Mouse (Mus musculus): ENCODE measurements around the gene Crct1.

Gene Crct1

GRCm38 (mm10) chr3:93015460-93016104, at the start of gene Crct1:
Crct1 (minus strand) TSS chr3:93015687.
- in situ Hi-C loops (cut with MboI, MseI) = no loop called here

DNA sequence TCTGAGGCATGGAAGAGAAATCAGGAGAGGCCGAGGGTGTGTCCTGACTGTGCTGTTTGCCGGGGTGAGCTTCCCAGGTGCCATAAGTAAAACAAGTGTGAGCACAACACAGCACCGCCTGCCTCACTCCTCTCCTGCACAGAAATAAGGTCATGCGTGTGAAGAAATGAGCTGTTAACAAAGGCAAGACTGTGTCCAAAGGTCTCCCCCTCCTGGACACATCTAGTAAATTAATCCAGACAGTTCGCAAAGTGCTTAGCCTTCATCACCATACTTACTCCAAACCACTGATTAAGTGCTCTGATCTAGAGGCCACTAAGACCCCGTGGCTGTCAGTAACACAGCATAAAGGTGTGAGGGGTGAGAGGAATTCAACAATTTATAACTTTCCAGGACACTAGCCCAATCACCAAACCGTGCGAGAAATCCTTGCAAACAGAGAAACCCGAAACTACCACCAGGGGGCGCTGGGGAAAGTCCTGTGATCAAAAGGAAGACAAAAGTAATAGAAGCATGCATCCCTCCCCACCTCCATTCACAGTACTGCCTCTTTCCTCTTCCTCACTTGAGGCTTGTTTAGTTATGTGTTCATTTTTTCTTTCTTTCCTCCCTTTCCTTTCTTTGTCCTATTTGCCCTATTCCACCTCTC, 37.5 kb upstream of the Crct1 start:
- in situ Hi-C loops (cut with MboI, MseI) = no loop called here

DNA sequence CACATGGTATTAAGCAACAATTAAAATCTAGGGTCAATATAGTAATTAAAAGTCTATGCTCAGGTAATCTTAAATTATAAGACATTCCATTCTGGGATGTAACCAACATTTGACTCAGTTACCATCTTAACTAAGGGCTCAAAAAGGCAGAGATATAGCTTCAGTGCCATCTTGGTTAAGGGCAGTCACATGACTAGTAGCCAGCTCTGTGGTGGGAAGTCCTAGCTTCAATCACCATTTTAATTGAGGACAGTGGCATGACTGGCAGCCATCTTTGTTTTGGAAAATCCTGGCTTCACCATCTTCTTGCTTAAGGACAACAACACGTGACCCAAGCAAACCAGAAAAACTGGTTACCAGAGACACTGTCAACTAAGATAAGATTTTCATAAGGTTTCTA, 34.7 kb upstream of the Crct1 start:
- in situ Hi-C loops (cut with MboI, MseI) = no loop called here

GRCm38 (mm10) chr3:93031450-93031849, 16.0 kb upstream of the Crct1 start:
- in situ Hi-C loops (cut with MboI, MseI) = no loop called here

GRCm38 (mm10) chr3:93025486-93025885, 10.0 kb upstream of the Crct1 start:
- in situ Hi-C loops (cut with MboI, MseI) = no loop called here

GRCm38 (mm10) chr3:93023411-93024184, 8.1 kb upstream of the Crct1 start:
- in situ Hi-C loops (cut with MboI, MseI) = no loop called here

DNA sequence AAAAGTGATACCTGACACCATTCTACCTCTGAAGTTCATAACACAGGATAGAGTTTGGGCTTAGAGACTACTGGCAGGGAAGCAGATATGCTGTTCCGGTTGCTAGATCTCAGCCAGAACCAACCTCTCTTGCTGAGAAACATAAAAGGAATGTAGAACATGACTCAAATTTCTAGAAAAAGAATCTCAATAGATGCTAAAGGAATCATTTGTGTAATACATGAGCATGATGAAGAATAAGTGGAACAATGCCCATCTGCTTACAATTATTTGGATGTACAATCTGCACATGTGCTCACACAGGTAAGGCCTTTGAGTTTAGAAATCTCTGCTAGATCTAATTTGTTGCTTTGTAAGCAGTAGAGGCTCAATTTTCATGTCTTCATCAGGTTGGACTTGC, 5.7 kb upstream of the Crct1 start:
- in situ Hi-C loops (cut with MboI, MseI) = no loop called here

- in situ Hi-C loops (cut with MboI, MseI) = no loop called here
Measured at GRCm38 (mm10) chr3:93018960-93019359, 3.5 kb upstream of the Crct1 start, which contains the start of gene Lce1m. Lce1m (minus strand) TSS chr3:93019060.

DNA sequence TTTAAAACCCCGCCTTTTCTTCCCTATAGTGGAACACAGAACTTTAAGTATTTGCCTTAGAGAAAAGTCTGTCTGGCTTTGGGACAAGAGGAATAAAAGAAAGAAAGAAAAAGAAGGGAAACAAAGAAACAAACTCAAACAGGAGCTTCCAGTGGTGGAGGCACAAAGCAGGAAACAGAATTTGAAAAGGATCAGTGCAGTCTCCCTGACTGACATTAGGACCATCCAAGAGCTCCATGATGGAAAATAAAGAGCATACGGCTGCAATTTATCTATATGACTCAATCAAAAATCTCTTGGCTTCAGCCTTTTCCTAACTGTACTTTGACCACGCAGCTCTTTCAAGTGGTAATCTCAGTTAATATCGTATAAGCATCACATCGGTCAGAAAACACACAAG, 616 bp downstream of the Crct1 start:
- in situ Hi-C loops (cut with MboI, MseI) = no loop called here

GRCm38 (mm10) chr3:93014378-93014801, 1.1 kb downstream of the Crct1 start:
- in situ Hi-C loops (cut with MboI, MseI) = no loop called here

GRCm38 (mm10) chr3:93002843-93003242, 12.6 kb downstream of the Crct1 start:
- in situ Hi-C loops (cut with MboI, MseI) = no loop called here

DNA sequence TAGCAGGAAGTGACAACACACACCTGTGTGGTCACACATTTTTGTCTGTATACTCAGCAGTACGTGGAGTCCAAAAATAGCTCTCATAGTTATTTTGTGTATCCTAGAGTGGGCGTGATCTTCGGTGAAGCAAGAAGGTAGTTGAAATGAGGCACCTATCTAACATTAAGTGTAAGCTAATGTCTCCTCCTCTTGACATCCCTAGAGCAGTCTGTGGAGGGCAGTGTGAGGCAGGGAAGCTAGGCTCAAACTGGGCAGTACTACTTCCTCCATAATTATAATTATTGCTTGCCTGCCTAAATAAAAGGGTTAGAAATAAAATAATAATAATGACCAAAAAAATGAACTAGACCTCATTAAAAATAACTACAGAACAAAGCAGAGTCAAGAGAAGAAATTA, 14.9 kb downstream of the Crct1 start:
- in situ Hi-C loops (cut with MboI, MseI) = no loop called here

DNA sequence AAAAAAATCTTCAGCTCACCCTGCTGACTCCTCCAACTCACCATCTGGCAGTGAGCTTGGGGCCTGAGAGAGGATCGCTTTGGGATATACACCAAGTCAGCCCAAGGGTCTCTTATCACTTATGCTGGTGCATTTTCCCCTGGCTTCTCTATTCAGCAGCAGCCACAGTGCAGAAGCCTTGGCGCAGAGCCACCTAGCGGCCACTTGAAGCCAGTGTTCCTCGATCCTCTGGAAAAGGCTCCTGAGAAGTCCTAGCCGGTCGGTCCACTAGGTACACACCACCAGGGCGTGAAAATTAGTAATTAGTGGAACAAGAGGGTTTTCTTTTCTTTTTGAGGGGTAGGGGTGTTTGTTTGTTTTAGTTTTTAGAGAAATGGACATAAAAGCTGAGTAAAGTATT, 16.8 kb downstream of the Crct1 start:
- in situ Hi-C loops (cut with MboI, MseI) = no loop called here

DNA sequence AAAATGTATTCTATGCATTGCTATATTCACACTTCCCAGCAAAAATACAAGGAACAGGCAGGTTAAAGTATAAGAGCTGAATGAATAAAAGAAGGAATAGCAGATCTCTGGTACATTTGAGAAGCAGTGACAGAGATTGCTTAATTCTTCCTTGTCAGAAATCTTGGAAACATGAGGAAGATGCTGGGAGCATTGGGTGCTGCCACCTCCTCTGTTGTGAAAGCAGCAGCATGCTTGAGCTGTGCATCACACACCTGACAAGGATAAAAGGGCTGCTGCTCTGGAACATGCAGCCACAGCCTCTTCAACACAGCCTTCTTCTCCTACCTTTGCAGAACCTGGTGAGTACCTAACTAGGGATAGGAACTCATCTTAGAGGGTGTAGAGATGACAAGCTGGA, 23.6 kb downstream of the Crct1 start, which contains the start of gene Lce3f:
Gene Lce3f (plus strand): TSS at position 301 of the 400 bp plus-strand sequence.
- in situ Hi-C loops (cut with MboI, MseI) = no loop called here

DNA sequence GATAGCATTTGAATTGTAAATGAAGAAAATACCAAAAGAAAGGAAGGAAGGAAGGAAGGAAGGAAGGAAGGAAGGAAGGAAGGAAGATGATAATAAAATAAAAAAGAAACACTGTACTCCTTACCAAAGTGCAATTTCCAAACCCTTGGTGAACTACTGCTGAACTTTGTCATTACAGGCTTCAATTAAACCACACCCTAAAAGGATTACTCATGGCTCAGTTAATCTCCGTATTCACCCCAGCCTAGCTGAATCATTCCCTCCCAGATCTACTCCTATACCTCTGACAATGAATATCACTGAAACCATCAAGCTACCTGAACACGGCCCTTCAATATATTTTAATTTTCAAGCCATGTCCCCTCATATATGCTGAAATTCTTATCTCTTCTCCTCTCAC, 37.0 kb downstream of the Crct1 start:
- in situ Hi-C loops (cut with MboI, MseI) = no loop called here

DNA sequence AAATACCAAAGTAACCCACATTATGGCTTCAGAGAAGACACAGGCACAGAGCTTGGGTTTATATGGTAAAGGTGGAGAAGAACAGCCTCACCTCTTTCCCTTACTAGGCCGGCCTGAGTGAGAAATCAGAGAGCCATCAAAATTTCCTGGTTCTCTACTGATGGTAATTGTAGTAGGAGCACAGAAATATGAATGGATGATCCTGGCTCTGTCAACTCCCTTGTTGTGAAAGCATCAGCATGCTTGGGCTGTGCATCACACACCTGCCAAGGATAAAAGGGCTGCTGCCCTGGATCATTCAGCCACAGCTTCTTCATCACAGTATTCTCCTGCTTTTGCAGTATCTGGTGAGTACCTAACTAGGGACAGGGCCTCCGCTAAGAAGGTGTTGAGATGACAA, 48.7 kb downstream of the Crct1 start, which contains the start of gene Lce3e:
Gene Lce3e (plus strand): TSS at position 301 of the 400 bp plus-strand sequence.
- in situ Hi-C loops (cut with MboI, MseI) = no loop called here
